Mouse (Mus musculus) spleen, postnatal 4 days (tissue): Measurements from ENCODE around the gene Ski.
A peak's percentile ranks its signal among the peaks of the same experiment; 100 is the strongest.

Experiments used
- DNase-seq, 2 experiments: peaks; one replicate each; pipeline ENCODE4 v3.0.0; 2022; ENCODE audit warnings: low spot score in 2 of 2

The Ski gene

DNA sequence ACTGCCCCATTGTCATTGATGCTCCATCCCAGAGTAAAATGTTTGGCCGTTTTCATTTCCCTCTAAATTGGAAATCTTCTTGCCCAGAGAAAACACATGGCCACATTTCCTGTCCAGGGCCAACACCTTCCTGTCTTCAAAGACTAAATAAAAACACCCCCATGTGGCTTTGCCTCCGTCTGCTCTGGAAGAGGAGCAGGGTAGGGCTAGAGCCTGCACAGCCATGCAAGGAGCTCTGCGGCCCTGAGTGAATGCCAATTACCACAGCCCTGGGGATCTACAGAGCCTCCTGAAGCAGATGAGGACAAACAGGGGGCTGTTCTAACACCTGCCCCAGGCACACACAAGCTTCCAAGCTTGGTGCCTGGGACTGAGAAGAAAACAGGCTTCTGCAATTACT lies 46.2 kb downstream of the Ski start:
- no peak for DNase-seq

GRCm38 (mm10) chr4:155173822-155174785 lies 48.3 kb downstream of the Ski start:
- no peak for DNase-seq

DNA sequence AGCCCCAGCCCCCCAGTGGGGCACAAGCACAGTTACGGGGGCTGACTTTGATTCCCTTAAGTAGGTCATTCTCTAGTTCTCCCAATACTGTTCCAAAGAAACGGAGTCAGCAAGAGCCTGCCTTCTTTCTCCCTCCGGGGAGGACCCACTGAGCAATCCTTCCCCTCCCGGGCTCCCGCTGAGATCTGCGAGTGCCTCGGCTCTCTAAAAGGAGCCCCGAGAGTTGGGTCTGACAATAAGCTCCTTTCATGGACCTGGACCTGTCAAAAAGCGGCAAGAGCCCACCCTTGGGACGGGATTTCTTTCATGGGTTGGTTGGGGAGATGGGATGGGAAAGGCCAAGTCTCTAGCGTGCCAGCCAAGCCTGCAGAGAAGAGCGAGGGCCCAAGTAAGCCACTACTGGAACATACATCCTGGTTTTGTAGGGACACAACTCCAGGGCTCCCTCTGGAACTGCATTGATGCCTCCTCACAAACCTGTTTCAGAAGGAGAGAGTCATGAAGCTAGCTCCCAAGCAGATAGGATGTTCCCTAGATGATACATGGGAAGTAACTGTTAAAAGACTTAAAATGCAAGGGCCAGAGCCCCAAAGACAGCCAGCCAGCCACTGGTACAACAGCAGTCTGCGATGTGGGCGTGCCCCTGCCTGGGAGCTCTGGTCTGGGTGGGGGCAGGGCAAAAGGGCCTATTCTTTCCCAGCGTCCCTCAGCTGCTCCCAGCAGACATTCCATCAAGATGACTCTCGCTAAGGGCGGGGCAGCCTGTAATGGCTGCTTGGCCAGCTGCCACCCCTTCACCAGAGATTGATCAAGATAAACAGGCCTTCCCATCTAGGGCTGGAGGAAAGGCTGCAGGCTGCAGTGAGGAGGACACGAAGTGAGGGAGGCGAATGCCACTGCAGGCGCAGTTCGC lies 49.2 kb downstream of the Ski start:
- peak in 1 of 2 experiments; percentile 45 for DNase-seq

- no peak for DNase-seq
Observed at GRCm38 (mm10) chr4:155171961-155172533, 50.3 kb downstream of the Ski start.

GRCm38 (mm10) chr4:155170614-155171212 lies 51.7 kb downstream of the Ski start:
- no peak for DNase-seq

DNA sequence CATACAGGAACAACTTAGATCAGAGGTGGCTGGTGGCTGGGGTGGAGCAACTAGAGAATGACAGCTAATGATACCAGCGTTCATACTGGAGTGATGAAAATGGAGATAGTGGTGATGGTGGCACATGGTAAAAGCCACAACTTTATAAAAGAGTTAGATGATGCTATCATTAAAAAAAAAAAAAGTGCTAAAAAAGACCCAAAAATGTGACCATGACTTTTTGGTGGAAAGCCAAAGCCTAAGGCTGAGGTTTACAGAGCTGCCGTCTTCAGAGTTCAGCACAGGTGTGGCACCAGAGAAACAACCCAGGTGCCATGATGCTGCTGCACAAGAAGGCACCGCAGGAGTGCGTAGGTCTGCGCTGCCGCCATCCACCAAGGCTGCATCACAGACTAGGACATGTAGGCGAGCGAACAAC lies 53.5 kb downstream of the Ski start:
- DNase-seq: no peak

- no peak for DNase-seq
Observed at GRCm38 (mm10) chr4:155165861-155166260, 56.5 kb downstream of the Ski start.

GRCm38 (mm10) chr4:155164550-155164949 lies 57.8 kb downstream of the Ski start:
- DNase-seq: no peak

DNA sequence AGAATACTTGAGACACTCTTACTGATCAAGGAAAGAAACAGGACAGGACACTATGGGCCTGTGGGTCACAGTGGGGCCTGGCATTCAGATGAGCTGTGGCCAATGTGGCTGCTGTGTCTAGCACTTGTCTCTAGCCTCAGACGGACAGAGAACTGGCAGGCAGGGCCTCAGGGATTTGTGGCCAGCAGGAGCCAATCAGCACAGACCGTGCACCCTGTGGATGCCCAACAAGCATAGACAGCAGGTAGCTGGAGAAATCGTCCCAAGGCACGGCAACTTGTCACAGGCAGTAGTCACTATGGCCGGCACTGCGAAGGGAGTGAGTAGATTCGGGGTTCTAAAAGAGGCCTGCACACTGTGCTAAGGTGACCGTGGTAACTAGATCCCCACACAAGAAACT lies 58.7 kb downstream of the Ski start:
- DNase-seq: no peak

GRCm38 (mm10) chr4:155163320-155163651 lies 59.1 kb downstream of the Ski start:
- DNase-seq: no peak

DNA sequence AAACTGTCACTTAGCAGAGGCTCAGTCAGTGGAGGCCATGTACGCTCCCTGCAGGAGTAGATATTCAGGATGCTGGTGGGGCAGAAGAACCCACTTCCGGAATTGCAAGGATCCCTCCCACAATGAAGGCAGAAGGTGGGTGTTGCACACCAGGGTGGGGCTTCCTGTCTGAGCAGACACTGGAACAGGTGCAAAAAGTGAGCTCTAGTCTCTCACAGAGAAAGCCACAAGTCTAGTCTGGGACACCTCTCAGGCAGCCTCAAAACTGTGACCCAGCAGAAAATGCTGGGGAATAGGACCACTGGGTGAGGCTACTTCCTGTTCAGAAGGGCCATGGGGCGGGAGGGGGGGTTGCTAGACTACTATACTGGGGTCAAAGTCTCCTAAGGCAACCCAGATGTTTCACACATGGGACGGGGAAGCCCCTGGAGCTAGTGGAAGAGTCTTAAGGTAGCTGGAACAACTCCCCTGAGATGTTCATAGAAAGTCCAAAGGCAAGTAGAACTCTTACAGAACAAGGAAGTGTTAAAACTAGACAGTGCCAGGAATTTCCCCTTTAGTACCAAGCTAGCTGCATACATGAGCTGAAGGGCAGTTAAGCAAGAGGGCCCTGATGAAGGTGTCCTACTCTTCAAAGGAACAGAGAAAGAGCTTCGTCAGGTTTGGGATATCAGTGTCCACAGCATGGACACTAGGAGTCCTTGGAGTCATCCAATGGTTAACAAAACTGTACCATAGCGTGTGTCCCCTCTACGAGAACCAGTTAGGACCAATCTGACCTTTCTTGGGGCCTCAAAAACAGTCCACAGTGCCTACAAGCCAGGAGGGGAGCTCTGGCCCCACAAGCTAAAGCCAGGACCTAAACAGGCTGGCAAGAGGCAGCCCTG lies 59.7 kb downstream of the Ski start:
- DNase-seq: peak in 1 of 2 experiments; percentile 50

DNA sequence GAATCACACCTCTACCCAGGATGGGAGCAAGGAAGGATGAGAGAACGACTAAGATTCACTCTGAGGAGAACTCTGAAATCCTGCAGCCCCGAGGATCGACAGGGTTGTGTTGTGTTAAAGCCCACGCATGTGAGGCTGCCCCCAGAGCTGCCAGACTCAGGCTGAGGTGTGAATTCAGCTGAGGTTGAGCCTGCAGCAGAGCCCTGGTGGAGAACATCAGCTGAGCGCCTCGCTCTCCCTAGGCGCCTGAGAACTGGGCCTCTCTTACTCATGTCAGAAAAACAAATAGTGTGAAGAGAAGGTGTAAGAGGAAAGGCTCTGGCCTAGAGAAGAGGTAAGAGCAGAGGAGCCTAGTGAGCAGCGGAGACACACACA lies 63.9 kb downstream of the Ski start:
- DNase-seq: no peak

DNA sequence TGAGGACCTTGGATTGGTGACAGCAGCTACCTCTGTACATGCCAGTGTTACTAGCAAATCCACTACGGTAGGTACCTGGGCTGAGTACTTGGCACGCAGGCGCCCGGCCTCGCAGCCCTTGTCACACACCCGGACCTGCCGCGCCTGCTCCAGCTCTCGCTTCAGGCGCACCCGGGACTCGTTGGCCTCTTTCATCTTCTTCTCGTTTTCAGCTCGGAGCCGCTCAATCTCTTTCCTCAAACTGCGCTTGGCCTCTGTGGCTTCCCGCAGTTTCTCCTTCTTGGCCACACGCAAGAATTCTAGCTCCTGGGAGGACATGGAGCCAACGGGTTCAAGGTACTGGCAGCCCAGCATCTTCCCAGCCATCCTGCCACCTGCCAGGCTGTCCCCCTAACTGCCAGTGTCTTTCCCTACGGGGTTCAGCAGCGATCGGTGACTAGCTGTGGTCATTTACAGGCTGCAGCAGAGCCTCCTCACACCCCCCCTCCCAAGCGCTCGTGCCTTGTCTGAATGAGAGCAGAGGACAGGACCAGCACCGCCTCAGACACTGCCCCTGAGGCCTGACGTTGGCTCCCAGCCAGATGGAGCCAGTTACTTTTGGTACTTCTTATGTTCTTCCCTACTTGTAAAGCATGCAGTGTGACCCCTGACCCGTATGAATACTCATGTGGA lies 64.4 kb downstream of the Ski start:
- DNase-seq: no peak

DNA sequence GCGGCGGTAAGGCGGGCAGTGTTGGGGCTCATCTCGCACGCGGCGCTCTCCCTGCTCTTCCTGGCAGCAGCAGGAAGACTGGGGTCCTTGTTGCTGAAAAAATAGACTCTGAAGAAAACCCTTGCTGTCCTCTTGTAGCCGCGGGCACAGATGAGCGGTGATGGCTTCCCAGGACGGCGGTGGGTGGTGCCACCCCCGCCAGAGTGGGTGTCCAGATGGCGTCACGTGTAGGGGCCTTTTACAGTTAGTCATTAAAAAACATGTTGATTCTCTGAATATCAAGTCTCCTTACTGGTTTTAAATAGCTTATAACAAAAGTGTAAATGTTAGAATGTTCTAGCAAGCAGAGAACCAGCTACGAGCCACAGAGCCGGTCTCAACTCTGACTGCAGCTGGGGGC lies 65.7 kb downstream of the Ski start:
- no peak for DNase-seq

DNA sequence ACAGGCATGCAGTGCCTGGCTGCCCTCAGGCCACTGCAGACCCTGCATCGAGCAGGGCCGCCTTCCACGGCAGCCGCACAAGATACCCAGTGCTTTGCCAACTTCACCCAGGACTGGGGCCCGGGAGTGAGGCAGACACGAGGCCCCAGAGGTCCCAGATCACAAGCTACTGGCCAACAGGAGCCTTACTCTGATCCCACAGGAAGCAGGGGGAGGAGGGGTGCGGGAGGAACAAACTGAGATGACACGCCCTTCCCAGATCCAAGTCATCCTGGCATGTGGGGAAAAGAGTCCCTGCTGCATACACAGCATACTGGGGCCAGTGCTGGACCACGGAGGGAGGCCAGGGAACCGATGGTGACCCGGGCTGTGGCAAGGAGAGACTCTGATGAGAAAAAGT lies 67.4 kb downstream of the Ski start:
- no peak for DNase-seq

- no peak for DNase-seq
Observed at GRCm38 (mm10) chr4:155153389-155154072, 68.9 kb downstream of the Ski start.

DNA sequence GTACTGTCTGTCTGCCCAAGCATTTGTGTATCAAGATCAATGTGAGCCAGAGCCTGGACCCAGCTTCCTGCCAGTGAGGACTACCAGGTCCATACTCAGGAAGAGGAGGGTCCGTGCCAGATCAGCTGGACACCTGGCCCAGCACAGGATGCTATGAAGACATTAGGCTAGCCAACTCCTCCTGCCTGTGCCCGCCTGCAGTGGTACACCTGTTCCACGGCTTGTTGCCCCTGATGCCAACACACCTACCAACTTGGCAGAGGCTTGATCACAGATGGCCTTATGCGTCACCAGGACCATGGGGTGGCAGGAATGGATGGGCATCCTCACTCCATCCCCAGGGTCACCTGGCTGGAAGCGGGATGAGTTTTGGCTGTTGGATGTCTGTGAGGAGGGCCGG lies 69.9 kb downstream of the Ski start:
- DNase-seq: no peak

DNA sequence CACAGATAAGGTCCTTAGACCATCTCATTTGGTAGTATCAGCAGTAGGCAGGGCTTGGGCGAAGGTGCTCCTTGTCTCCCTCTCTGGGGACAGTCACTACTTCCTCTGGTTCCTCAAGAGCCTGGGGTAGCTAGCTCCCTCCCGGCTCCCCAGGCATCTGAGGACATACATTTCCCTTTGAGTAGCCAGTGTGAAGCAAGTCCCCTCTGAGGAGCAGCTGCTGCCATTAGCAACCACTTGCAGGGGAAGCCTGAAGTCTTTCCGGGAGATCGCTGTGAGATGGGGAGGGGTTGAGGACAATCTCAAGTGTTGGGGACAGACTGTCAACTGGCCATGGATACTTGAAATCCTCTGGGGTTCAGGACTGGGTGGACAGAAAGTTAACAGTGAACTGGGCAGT lies 70.5 kb downstream of the Ski start:
- no peak for DNase-seq

DNA sequence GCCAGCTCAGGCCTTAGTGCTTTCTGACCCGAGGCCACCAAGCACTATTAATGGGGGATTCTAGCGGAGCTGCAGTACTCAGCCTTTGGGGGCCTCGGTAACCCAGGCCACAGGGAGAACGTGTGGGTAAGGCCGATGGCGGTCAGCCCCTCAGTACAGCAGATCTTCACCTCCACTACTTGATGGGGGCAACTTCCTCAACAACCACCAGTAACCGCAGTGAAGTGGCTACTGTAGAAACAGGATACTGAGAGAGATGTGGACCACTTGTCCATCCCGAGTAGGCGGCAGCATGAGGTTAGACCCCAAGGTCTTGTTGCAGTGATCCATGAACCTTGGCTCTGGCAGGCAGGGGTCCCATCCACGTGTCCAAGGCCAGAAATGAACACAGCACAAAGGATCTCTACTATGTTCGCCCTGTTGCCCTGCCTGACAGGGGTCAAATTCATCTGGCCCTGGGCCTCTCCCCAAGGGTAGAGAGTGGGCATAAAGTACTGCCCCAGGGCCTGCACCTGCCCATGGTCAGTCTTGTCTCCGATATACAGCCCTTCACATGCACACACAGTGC lies 71.1 kb downstream of the Ski start:
- no peak for DNase-seq
